Mouse (Mus musculus): Measurements from ENCODE around the gene Zcwpw1. TPM values are rescaled to one million over a fixed set of nuclear protein-coding genes. Genes with fewer than 3 reads are reported as not detected.
"Not testable (repeated sequence)": the region's sequence is repeated elsewhere in the genome, so short reads cannot be mapped to it uniquely, and the experiment has no call there.

Gene Zcwpw1
- polyA plus RNA-seq, 1 experiment from 2014 or later, result 14.4 TPM

DNA sequence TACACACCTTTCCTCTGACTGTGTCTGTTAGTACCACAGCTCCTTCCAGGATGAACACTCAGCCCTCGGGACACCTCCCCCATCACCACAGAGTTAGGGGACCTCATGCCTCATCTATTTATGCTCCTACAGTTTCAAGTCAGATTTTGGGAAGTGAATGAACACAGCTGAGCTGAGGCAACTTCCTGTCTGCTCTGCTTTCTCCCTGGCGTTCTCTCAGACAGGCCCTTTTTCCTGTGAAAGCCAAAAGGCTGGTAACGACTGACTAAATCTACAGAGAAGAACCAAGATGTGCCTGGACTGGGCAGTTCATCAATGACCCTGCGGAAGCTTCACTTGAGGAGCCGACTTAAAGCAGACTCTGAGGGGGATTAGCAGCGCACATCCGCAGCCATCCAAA is 42.6 kb downstream of the Zcwpw1 start:
- no peaks in the 10 kb centered on the region for H3K4me1 ChIP-seq (replicated peaks; ENCODE audit: control insufficient read depth, insufficient read depth, low read length)
- H3K27ac ChIP-seq (ENCODE audit: low read depth), result peak overlapping the region; percentile 38; the same call in 1 of the 2 replicates
- H3K9ac ChIP-seq (ENCODE audit: low read length), result no peak overlapping the region
- H3K4me2 ChIP-seq (ENCODE audit: low read length), result no peak overlapping the region
- no peak overlapping the region for H3K4me3 ChIP-seq (ENCODE audit: low read depth, low read length)
- no peaks in the 10 kb centered on the region for H3K27me3 ChIP-seq (replicated peaks; ENCODE audit: control insufficient read depth, insufficient read depth, low read length)
- 68% methylated on average over 7 of the region's 7 CpGs for WGBS
- H3K36me3 ChIP-seq (ENCODE audit: control insufficient read depth, insufficient read depth, low read length), result no peaks in the 10 kb centered on the region
- no peaks in the 10 kb centered on the region for H3K9me3 ChIP-seq (ENCODE audit: control insufficient read depth, low read length)
- DNase-seq (ENCODE audit: low spot score) (no peak), ATAC-seq (replicated peaks; ENCODE audit: low FRiP score, low TSS enrichment, low read depth) (no peak)

DNA sequence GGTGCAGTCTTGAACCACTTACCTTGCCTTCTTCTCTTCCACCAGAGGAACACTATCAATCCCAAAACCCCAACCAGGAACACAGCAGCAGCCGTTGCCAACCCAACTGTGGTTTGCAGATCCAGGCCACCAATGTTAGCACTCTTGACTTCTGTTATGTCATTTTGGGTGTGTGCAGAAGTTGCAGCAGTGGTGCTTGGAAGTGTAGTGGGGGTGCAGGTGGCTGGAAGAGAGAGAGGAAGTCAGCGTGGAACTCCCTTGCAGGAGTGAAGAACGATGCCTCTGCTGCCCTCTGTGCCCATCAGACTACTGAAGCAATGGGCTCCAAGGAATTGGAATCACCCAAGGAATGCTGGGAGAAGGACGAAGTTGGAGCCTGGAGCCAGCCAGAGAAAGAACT is 43.5 kb downstream of the Zcwpw1 start:
- H3K4me2 ChIP-seq (ENCODE audit: low read length), result no peak overlapping the region
- no peak for ATAC-seq (replicated peaks; ENCODE audit: low FRiP score, low TSS enrichment, low read depth)
- 85% methylated on average over 4 of the region's 4 CpGs for WGBS

DNA sequence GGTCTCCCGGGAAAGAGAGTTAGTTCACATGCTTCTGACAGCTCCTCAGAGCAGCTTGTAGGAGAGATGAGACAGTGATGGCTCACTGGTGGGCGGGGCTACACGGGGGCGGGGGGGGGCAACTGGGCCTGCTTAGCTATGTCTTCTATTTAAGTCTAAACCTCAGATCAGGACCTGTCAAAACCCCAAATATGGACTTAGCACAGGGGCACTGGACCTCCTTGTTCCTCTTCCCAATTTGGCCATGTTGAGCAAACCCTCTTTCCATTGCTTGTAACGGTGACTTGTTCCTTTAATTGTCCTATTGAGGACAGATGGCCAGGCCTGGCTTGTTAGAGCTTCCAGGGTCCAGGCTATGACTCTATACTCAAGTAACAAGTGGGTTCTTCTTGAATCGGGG is 43.9 kb downstream of the Zcwpw1 start:
- Histone ChIP-seq H3K27me3 (replicated peaks; ENCODE audit: control insufficient read depth, insufficient read depth, low read length) (no peaks in the 10 kb centered on the region), H3K27ac (ENCODE audit: low read depth) (no peak overlapping the region), H3K4me2 (ENCODE audit: low read length) (no peak overlapping the region), H3K9ac (ENCODE audit: low read length) (no peak overlapping the region), H3K4me1 (replicated peaks; ENCODE audit: control insufficient read depth, insufficient read depth, low read length) (no peaks in the 10 kb centered on the region), H3K9me3 (ENCODE audit: control insufficient read depth, low read length) (no peaks in the 10 kb centered on the region), H3K4me3 (ENCODE audit: low read depth, low read length) (no peak overlapping the region), H3K36me3 (ENCODE audit: control insufficient read depth, insufficient read depth, low read length) (no peaks in the 10 kb centered on the region)
- ATAC-seq (replicated peaks; ENCODE audit: low FRiP score, low TSS enrichment, low read depth) (no peak), DNase-seq (ENCODE audit: low spot score) (peak; percentile 20)
- 71% methylated on average over 6 of the region's 6 CpGs for WGBS

More for the DNA sequence above, 43.5 kb downstream of the Zcwpw1 start:
- H3K9me3 ChIP-seq (ENCODE audit: control insufficient read depth, low read length), result no peaks in the 10 kb centered on the region
- H3K27me3 ChIP-seq (replicated peaks; ENCODE audit: control insufficient read depth, insufficient read depth, low read length), result no peaks in the 10 kb centered on the region
- H3K36me3 ChIP-seq (ENCODE audit: control insufficient read depth, insufficient read depth, low read length), result no peaks in the 10 kb centered on the region
- H3K4me1 ChIP-seq (replicated peaks; ENCODE audit: control insufficient read depth, insufficient read depth, low read length), result no peaks in the 10 kb centered on the region
- H3K9ac ChIP-seq (ENCODE audit: low read length), result no peak overlapping the region
- DNase-seq (ENCODE audit: low spot score), result no peak
- H3K4me3 ChIP-seq (ENCODE audit: low read depth, low read length), result no peak overlapping the region
- no peak overlapping the region for H3K27ac ChIP-seq (ENCODE audit: low read depth)

DNA sequence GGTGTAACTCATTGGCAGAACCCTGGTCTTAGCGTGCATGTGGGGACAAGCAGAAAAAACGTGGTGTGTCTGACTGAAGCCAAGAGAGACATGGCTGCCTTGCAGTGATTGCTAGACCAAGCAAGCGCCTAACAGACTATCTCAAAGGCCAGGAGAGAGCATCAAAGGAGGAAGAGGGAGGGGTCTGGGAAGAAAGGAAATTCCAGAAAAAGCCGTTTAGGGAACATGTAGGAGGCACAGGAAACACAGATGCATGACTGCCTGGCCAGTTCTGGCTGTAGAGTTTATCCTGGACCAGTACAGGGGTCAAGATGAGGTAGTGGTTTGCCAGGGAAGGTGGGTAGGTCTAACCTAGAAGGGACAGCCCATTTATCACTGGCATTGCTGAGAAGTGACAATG is 45.9 kb downstream of the Zcwpw1 start:
- Histone ChIP-seq H3K36me3 (ENCODE audit: control insufficient read depth, insufficient read depth, low read length) (no peaks in the 10 kb centered on the region), H3K4me1 (replicated peaks; ENCODE audit: control insufficient read depth, insufficient read depth, low read length) (no peaks in the 10 kb centered on the region), H3K27ac (ENCODE audit: low read depth) (no peak overlapping the region), H3K9me3 (ENCODE audit: control insufficient read depth, low read length) (no peaks in the 10 kb centered on the region), H3K4me3 (ENCODE audit: low read depth, low read length) (no peak overlapping the region), H3K4me2 (ENCODE audit: low read length) (no peak overlapping the region), H3K9ac (ENCODE audit: low read length) (no peak overlapping the region), H3K27me3 (replicated peaks; ENCODE audit: control insufficient read depth, insufficient read depth, low read length) (no peaks in the 10 kb centered on the region)
- DNase-seq (ENCODE audit: low spot score) (no peak), ATAC-seq (replicated peaks; ENCODE audit: low FRiP score, low TSS enrichment, low read depth) (no peak)
- WGBS, result 52% methylated on average over 4 of the region's 4 CpGs

DNA sequence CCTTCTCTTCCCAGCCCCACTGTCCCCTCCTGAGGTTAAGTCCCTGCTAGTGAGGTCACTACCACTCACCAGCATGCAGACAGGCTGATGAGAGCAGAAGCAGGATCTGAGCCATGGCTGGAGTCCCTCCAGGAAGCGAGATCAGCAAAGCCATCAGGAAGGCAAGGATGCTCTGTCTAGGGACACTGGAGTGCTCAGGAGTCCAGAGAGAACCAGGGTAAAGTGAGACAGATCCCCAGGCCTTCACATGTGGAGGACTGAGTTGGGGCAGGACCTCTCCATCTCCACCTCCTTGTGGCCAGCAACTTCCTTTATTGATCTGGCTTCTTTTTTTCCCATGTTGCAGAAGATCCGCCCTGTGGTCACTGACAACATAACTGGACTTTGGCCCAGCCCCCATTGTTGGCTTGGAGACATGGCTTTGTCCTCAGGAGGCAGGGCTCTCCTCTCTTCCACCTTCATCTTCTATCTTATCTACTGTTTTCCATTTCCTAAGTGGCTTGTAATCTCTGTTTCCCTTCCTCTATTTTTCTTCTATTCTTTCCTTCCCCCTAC is 48.4 kb downstream of the Zcwpw1 start, which contains the start of gene Pilra:
TSS of gene Pilra (minus strand) at position 316 of the 555 bp plus-strand sequence.
- not testable (repeated sequence) for H3K9me3 ChIP-seq (ENCODE audit: control insufficient read depth, low read length); H3K9ac ChIP-seq (ENCODE audit: low read length); H3K4me3 ChIP-seq (ENCODE audit: low read depth, low read length); H3K27me3 ChIP-seq (replicated peaks; ENCODE audit: control insufficient read depth, insufficient read depth, low read length); H3K4me2 ChIP-seq (ENCODE audit: low read length); DNase-seq (ENCODE audit: low spot score); ATAC-seq (replicated peaks; ENCODE audit: low FRiP score, low TSS enrichment, low read depth); H3K36me3 ChIP-seq (ENCODE audit: control insufficient read depth, insufficient read depth, low read length); H3K4me1 ChIP-seq (replicated peaks; ENCODE audit: control insufficient read depth, insufficient read depth, low read length); H3K27ac ChIP-seq (ENCODE audit: low read depth)
- WGBS, result 86% methylated on average over 2 of the region's 2 CpGs

DNA sequence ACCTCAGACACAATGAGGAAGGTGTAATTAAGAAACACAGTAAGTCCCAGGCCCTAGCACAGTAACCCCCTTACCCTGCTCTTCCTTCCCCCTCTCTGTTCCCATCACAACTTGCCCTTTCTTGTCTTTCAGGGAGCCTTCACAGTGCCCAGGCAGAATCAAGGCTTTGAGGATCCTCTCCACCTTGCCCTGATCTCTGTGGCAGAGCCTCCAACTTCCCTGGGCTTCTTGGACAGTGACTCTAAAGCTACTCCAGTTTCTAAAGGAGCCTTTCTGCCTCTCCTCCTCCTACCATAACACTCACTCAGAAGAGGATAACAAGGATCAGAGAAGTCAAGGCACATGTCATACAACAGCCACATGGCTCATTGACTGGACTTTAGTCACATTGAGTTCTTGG is 49.0 kb downstream of the Zcwpw1 start:
- DNase-seq (ENCODE audit: low spot score), result peak; percentile 13
- Histone ChIP-seq H3K36me3 (ENCODE audit: control insufficient read depth, insufficient read depth, low read length) (no peaks in the 10 kb centered on the region), H3K4me1 (replicated peaks; ENCODE audit: control insufficient read depth, insufficient read depth, low read length) (no peaks in the 10 kb centered on the region), H3K27ac (ENCODE audit: low read depth) (no peak overlapping the region), H3K4me2 (ENCODE audit: low read length) (no peak overlapping the region), H3K9ac (ENCODE audit: low read length) (no peak overlapping the region), H3K9me3 (ENCODE audit: control insufficient read depth, low read length) (no peaks in the 10 kb centered on the region), H3K27me3 (replicated peaks; ENCODE audit: control insufficient read depth, insufficient read depth, low read length) (no peaks in the 10 kb centered on the region), H3K4me3 (ENCODE audit: low read depth, low read length) (no peak overlapping the region)
- no peak for ATAC-seq (replicated peaks; ENCODE audit: low FRiP score, low TSS enrichment, low read depth)

DNA sequence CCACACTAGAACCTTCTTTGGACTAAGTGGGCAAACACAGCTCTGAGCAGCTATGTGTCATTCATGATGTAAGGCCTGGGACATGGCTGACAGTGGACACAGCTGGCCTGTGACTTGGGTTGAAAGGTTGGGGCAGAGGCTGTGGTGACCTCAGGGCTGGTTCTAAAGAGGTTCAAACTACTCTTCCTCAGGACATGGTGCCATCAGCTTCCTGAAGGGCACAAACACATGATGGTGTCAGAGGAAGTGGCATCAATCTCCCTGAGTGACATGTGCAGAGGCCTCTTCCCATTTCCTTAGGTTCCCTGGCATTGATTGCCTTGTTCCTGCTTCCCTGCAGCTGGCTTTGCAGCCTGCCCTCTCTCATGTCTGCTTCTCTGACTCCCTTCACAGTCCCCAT is 49.5 kb downstream of the Zcwpw1 start:
- DNase-seq (ENCODE audit: low spot score); H3K27ac ChIP-seq (ENCODE audit: low read depth); H3K4me2 ChIP-seq (ENCODE audit: low read length): not testable (repeated sequence)

DNA sequence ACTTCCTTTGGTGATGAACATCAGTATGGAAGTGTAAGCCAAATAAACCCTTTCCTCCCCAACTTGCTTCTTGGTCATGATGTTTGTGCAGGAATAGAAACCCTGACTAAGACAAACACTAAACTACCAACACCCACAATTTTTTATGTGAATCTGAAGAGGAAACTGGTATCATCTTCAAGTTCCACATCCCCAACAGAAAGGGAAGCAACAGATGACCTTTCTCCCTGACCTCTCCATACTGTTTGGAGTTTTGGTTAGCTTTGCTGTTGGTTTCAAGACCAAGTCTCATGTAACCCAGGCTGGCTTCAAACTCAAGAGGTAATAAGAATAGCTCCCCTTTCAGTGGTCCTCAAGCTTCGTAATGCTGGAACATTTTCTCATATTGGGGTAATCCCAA is 62.7 kb downstream of the Zcwpw1 start:
- ATAC-seq (replicated peaks; ENCODE audit: low FRiP score, low TSS enrichment, low read depth), result not testable (repeated sequence)
- WGBS, result 81% methylated on average over 1 of the region's 1 CpGs

More for the DNA sequence above, 49.5 kb downstream of the Zcwpw1 start:
- H3K4me1 ChIP-seq (replicated peaks; ENCODE audit: control insufficient read depth, insufficient read depth, low read length); ATAC-seq (replicated peaks; ENCODE audit: low FRiP score, low TSS enrichment, low read depth); H3K4me3 ChIP-seq (ENCODE audit: low read depth, low read length); H3K36me3 ChIP-seq (ENCODE audit: control insufficient read depth, insufficient read depth, low read length); H3K9ac ChIP-seq (ENCODE audit: low read length); H3K27me3 ChIP-seq (replicated peaks; ENCODE audit: control insufficient read depth, insufficient read depth, low read length); H3K9me3 ChIP-seq (ENCODE audit: control insufficient read depth, low read length): not testable (repeated sequence)

DNA sequence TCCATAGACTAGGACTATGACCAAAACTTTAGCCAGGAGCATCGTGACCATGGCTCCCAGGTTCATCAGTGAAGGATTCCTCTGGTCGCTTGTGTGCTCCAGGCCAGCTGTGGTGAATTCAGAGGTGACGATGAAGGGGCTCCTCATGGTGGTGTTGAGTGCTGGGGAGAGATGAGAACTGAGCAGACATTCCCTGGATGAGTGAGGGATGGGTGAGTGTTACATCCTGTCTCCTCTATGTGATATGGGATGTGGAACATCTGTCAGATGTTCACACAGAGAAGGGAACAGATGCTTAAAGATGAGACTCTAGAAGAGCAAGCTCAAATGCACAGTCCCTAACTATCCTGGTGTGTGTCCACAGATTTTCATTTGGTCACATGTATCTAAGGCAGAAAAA is 67.3 kb downstream of the Zcwpw1 start:
- not testable (repeated sequence) for H3K9ac ChIP-seq (ENCODE audit: low read length); H3K9me3 ChIP-seq (ENCODE audit: control insufficient read depth, low read length); H3K27ac ChIP-seq (ENCODE audit: low read depth); H3K36me3 ChIP-seq (ENCODE audit: control insufficient read depth, insufficient read depth, low read length); DNase-seq (ENCODE audit: low spot score); H3K27me3 ChIP-seq (replicated peaks; ENCODE audit: control insufficient read depth, insufficient read depth, low read length); H3K4me2 ChIP-seq (ENCODE audit: low read length); H3K4me3 ChIP-seq (ENCODE audit: low read depth, low read length); ATAC-seq (replicated peaks; ENCODE audit: low FRiP score, low TSS enrichment, low read depth); H3K4me1 ChIP-seq (replicated peaks; ENCODE audit: control insufficient read depth, insufficient read depth, low read length)
- 78% methylated on average over 3 of the region's 3 CpGs for WGBS

More for the DNA sequence above, 62.7 kb downstream of the Zcwpw1 start:
- H3K4me2 ChIP-seq (ENCODE audit: low read length); H3K27ac ChIP-seq (ENCODE audit: low read depth); H3K36me3 ChIP-seq (ENCODE audit: control insufficient read depth, insufficient read depth, low read length); H3K9ac ChIP-seq (ENCODE audit: low read length); DNase-seq (ENCODE audit: low spot score); H3K4me1 ChIP-seq (replicated peaks; ENCODE audit: control insufficient read depth, insufficient read depth, low read length); H3K27me3 ChIP-seq (replicated peaks; ENCODE audit: control insufficient read depth, insufficient read depth, low read length); H3K4me3 ChIP-seq (ENCODE audit: low read depth, low read length); H3K9me3 ChIP-seq (ENCODE audit: control insufficient read depth, low read length): not testable (repeated sequence)
